Mouse (Mus musculus) forebrain, embryonic 10.5 days (tissue): ENCODE results near the gene Hrct1. TPM values are rescaled to one million over a fixed set of nuclear protein-coding genes. Genes with fewer than 3 reads are reported as not detected.
A peak's percentile ranks its signal among the peaks of the same experiment; 100 is the strongest.

Source experiments
- DNase-seq: peaks from one replicate; pipeline ENCODE4 v3.0.0-alpha.2; 2017; ENCODE audit warnings: low spot score; ENCODE audit errors: extremely low spot score
- H3K27ac ChIP-seq: fragments of 300-500 bp; sonication (generic); 2 replicates; pipeline ENCODE4 v1.5.1; 2016; ENCODE audit warnings: mild to moderate bottlenecking
- H3K27me3 ChIP-seq: fragments of 300-500 bp; sonication (generic); 2 replicates; pipeline ENCODE4 v1.6.1; 2016; ENCODE audit warnings: mild to moderate bottlenecking; ENCODE audit not compliant: poor library complexity, severe bottlenecking
- H3K36me3 ChIP-seq: fragments of 300-500 bp; sonication (generic); replicated peaks from 2 replicates; pipeline ENCODE4 v1.6.1; 2016; ENCODE audit warnings: mild to moderate bottlenecking, moderate library complexity
- H3K4me1 ChIP-seq: fragments of 300-500 bp; sonication (generic); 2 replicates; pipeline ENCODE4 v1.6.1; 2016
- H3K4me3 ChIP-seq: fragments of 300-500 bp; sonication (generic); 2 replicates; pipeline ENCODE4 v1.5.1; 2016; ENCODE audit warnings: mild to moderate bottlenecking, moderate library complexity
- H3K9me3 ChIP-seq: fragments of 300-500 bp; sonication (generic); 2 replicates; pipeline ENCODE4 v1.6.1; 2016; ENCODE audit warnings: mild to moderate bottlenecking, moderate library complexity
- WGBS: fragments of 180-500 bp; shearing (Covaris S2); methylation state at CpG from one replicate; pipeline ENCODE4 v1.1.7; 2016; 5-methylcytosine and 5-hydroxymethylcytosine counted together
- polyA plus RNA-seq: library from polyadenylated mRNA; unstranded; fragments of >200 nt; fragmentation: Nextera tagmentation; extraction: Ambion mirVana; gene quantifications from 2 replicates; pipeline ENCODE4 v1.2.1, GENCODE M21; 2016

Hrct1 gene
- polyA plus RNA-seq, 1 experiment from 2014 or later: 0.16 TPM

- Histone ChIP-seq H3K27me3 (no peaks in the 10 kb centered on the region), H3K4me1 (peaks cover 16% of the 10 kb centered on the region), H3K9me3 (no peaks in the 10 kb centered on the region), H3K36me3 (no peaks in the 10 kb centered on the region), H3K4me3 (no peak overlapping the region), H3K27ac (no peak overlapping the region)
- 74% methylated on average over 21 of the region's 21 CpGs for WGBS
- DNase-seq: no peak
These were observed 3.8 kb downstream of the Hrct1 start for GRCm38 (mm10) chr4:43730750-43731297.

- Histone ChIP-seq H3K4me3 (no peak overlapping the region), H3K27me3 (no peaks in the 10 kb centered on the region), H3K36me3 (no peaks in the 10 kb centered on the region), H3K9me3 (no peaks in the 10 kb centered on the region), H3K27ac (no peak overlapping the region), H3K4me1 (peaks cover 19% of the 10 kb centered on the region)
- no peak for DNase-seq
- 29% methylated on average over 1 of the region's 1 CpGs for WGBS
These were observed 5.2 kb downstream of the Hrct1 start for GRCm38 (mm10) chr4:43732171-43732570.

GRCm38 (mm10) chr4:43733186-43733585, 6.2 kb downstream of the Hrct1 start:
- no peaks in the 10 kb centered on the region for H3K27me3 ChIP-seq
- 85% methylated on average over 5 of the region's 5 CpGs for WGBS

GRCm38 (mm10) chr4:43737144-43737543, 10.2 kb downstream of the Hrct1 start:
- no peak overlapping the region for H3K27ac ChIP-seq
- no peaks in the 10 kb centered on the region for H3K36me3 ChIP-seq
- WGBS: 66% methylated on average over 6 of the region's 6 CpGs
- no peak for DNase-seq
- H3K9me3 ChIP-seq: no peaks in the 10 kb centered on the region
- H3K4me3 ChIP-seq: no peak overlapping the region
- H3K27me3 ChIP-seq: no peaks in the 10 kb centered on the region
- peaks cover 16% of the 10 kb centered on the region for H3K4me1 ChIP-seq

More at GRCm38 (mm10) chr4:43733186-43733585, 6.2 kb downstream of the Hrct1 start:
- no peaks in the 10 kb centered on the region for H3K36me3 ChIP-seq
- H3K4me3 ChIP-seq: no peak overlapping the region
- H3K4me1 ChIP-seq: peaks cover 21% of the 10 kb centered on the region
- DNase-seq: no peak
- no peaks in the 10 kb centered on the region for H3K9me3 ChIP-seq
- no peak overlapping the region for H3K27ac ChIP-seq

- 83% methylated on average over 8 of the region's 8 CpGs for WGBS
- Histone ChIP-seq H3K36me3 (no peaks in the 10 kb centered on the region), H3K4me1 (peaks cover 19% of the 10 kb centered on the region), H3K27me3 (no peaks in the 10 kb centered on the region), H3K4me3 (no peak overlapping the region), H3K9me3 (no peaks in the 10 kb centered on the region), H3K27ac (no peak overlapping the region)
- no peak for DNase-seq
These were observed 12.1 kb downstream of the Hrct1 start for GRCm38 (mm10) chr4:43738989-43739674.

- H3K27ac ChIP-seq: no peak overlapping the region
- H3K4me3 ChIP-seq: no peak overlapping the region
- no peaks in the 10 kb centered on the region for H3K36me3 ChIP-seq
- peaks cover 15% of the 10 kb centered on the region for H3K4me1 ChIP-seq
- no peak for DNase-seq
- H3K9me3 ChIP-seq: no peaks in the 10 kb centered on the region
- H3K27me3 ChIP-seq: no peaks in the 10 kb centered on the region
- 72% methylated on average over 5 of the region's 5 CpGs for WGBS
These were observed 14.5 kb downstream of the Hrct1 start for GRCm38 (mm10) chr4:43741526-43741925.

GRCm38 (mm10) chr4:43742637-43743036, 15.6 kb downstream of the Hrct1 start:
- Histone ChIP-seq H3K4me3 (no peak overlapping the region), H3K36me3 (no peaks in the 10 kb centered on the region), H3K27me3 (no peaks in the 10 kb centered on the region), H3K4me1 (peaks cover 15% of the 10 kb centered on the region), H3K9me3 (no peaks in the 10 kb centered on the region), H3K27ac (no peak overlapping the region)
- WGBS: 54% methylated on average over 4 of the region's 4 CpGs
- no peak for DNase-seq

- H3K9me3 ChIP-seq: no peaks in the 10 kb centered on the region
- H3K36me3 ChIP-seq: no peaks in the 10 kb centered on the region
- 63% methylated on average over 1 of the region's 1 CpGs for WGBS
- no peak for DNase-seq
- no peak overlapping the region for H3K27ac ChIP-seq
- no peak overlapping the region for H3K4me3 ChIP-seq
- peaks cover 15% of the 10 kb centered on the region for H3K4me1 ChIP-seq
- no peaks in the 10 kb centered on the region for H3K27me3 ChIP-seq
These were observed 16.1 kb downstream of the Hrct1 start for GRCm38 (mm10) chr4:43743099-43743498.

- no peaks in the 10 kb centered on the region for H3K36me3 ChIP-seq
- no peak for DNase-seq
- H3K9me3 ChIP-seq: no peaks in the 10 kb centered on the region
- no peak overlapping the region for H3K4me3 ChIP-seq
- H3K27me3 ChIP-seq: no peaks in the 10 kb centered on the region
- no peak overlapping the region for H3K27ac ChIP-seq
- H3K4me1 ChIP-seq: peaks cover 15% of the 10 kb centered on the region
- WGBS: 24% methylated on average over 6 of the region's 6 CpGs
These were observed 18.2 kb downstream of the Hrct1 start for GRCm38 (mm10) chr4:43745187-43745586.

GRCm38 (mm10) chr4:43757213-43757612, 30.2 kb downstream of the Hrct1 start:
- peaks cover 6% of the 10 kb centered on the region; the same call in 1 of the 2 replicates for H3K4me1 ChIP-seq
- H3K4me3 ChIP-seq: no peak overlapping the region
- no peaks in the 10 kb centered on the region for H3K27me3 ChIP-seq
- H3K9me3 ChIP-seq: no peaks in the 10 kb centered on the region
- DNase-seq: no peak
- H3K36me3 ChIP-seq: no peaks in the 10 kb centered on the region
- 85% methylated on average over 6 of the region's 6 CpGs for WGBS
- H3K27ac ChIP-seq: no peak overlapping the region

GRCm38 (mm10) chr4:43759571-43760418, 32.8 kb downstream of the Hrct1 start:
- DNase-seq: no peak
- H3K36me3 ChIP-seq: no peaks in the 10 kb centered on the region
- no peaks in the 10 kb centered on the region for H3K27me3 ChIP-seq
- peaks cover 6% of the 10 kb centered on the region; the same call in 1 of the 2 replicates for H3K4me1 ChIP-seq
- no peaks in the 10 kb centered on the region for H3K9me3 ChIP-seq
- 77% methylated on average over 21 of the region's 21 CpGs for WGBS
- H3K27ac ChIP-seq: peak overlapping the region; percentile 49; the same call in 1 of the 2 replicates
- no peak overlapping the region for H3K4me3 ChIP-seq

GRCm38 (mm10) chr4:43760460-43760859, 33.5 kb downstream of the Hrct1 start:
- DNase-seq: peak; percentile 18
- no peak overlapping the region for H3K4me3 ChIP-seq
- no peaks in the 10 kb centered on the region for H3K36me3 ChIP-seq
- no peaks in the 10 kb centered on the region for H3K9me3 ChIP-seq
- peaks cover 6% of the 10 kb centered on the region; the same call in 1 of the 2 replicates for H3K4me1 ChIP-seq
- H3K27me3 ChIP-seq: no peaks in the 10 kb centered on the region
- H3K27ac ChIP-seq: 0 out of 2 replicates have a peak overlapping the region, but pooled peaks have one; percentile 30
- 78% methylated on average over 10 of the region's 10 CpGs for WGBS

- H3K9me3 ChIP-seq: no peaks in the 10 kb centered on the region
- H3K36me3 ChIP-seq: no peaks in the 10 kb centered on the region
- 77% methylated on average over 2 of the region's 2 CpGs for WGBS
- no peak overlapping the region for H3K4me3 ChIP-seq
- no peaks in the 10 kb centered on the region for H3K27me3 ChIP-seq
- no peak for DNase-seq
- H3K4me1 ChIP-seq: peaks cover 6% of the 10 kb centered on the region; the same call in 1 of the 2 replicates
- no peak overlapping the region for H3K27ac ChIP-seq
These were observed 34.3 kb downstream of the Hrct1 start for GRCm38 (mm10) chr4:43761336-43761735.
